In genomic region chr4:100865423-100865822, GRCm38 (mm10) we compare ENCODE assay signal across 10 mouse cellular contexts.
DNase-seq lines count a peak whose midpoint lies in the region; ATAC-seq and TF ChIP-seq lines count a peak whose summit lies in the region.
"Had no signal": no experiment of that assay in that cellular context is flagged by ENCODE, and none has a peak within 500 bp of the region (broad histone marks: within the 10 kb centered on the region; RNA-seq: fewer than 3 reads in every experiment).

No protein-coding gene starts in this region.

- peaks cover 22% of the 10 kb centered on the region for H3K4me1 ChIP-seq in neural tube, embryonic 11.5 days (ENCODE audit: control insufficient read depth, insufficient read depth, low read length)
- peaks cover 3% of the 10 kb centered on the region for H3K4me1 ChIP-seq in stomach, postnatal 0 days (replicated peaks; ENCODE audit: control insufficient read depth, insufficient read depth)

- no peak for DNase-seq in gastrocnemius, adult 2 months
- DNase-seq in gastrocnemius, adult 8-10 months (ENCODE audit: low spot score in 2 of 2), result no peak
- DNase-seq in neural tube, embryonic 11.5 days (ENCODE audit: low spot score), result peak; percentile 26
- no peak for DNase-seq in neural tube, embryonic 10.5 days (ENCODE audit: extremely low spot score, low spot score)
- DNase-seq in lung, postnatal 10 days, result peak; percentile 50
- no peak for DNase-seq in stomach, postnatal 0 days (ENCODE audit: low spot score)
- DNase-seq in T-cell, adult 2 months (ENCODE audit: low spot score), result no peak
- no peak for DNase-seq in heart, adult 11 months
- DNase-seq: layer of hippocampus, postnatal 36 days had no signal

- no peak for TF ChIP-seq CTCF in gastrocnemius, adult 2 months (IDR thresholded peaks at IDR 0.05)
- no peak for TF ChIP-seq CTCF in stomach, postnatal 0 days (IDR thresholded peaks at IDR 0.05; ENCODE audit: low read depth)

- no peaks in the 10 kb centered on the region for H3K9me3 ChIP-seq in neural tube, embryonic 11.5 days (ENCODE audit: control insufficient read depth, low read length)
- no peaks in the 10 kb centered on the region for H3K9me3 ChIP-seq in stomach, postnatal 0 days (ENCODE audit: control insufficient read depth, low read length)

- WGBS in neural tube, embryonic 11.5 days, result 34% methylated on average over 13 of the region's 13 CpGs
- 36% methylated on average over 13 of the region's 13 CpGs for WGBS in stomach, postnatal 0 days

- no peaks in the 10 kb centered on the region for H3K27me3 ChIP-seq in neural tube, embryonic 11.5 days (ENCODE audit: control insufficient read depth, insufficient read depth, low read length)
- no peaks in the 10 kb centered on the region for H3K27me3 ChIP-seq in stomach, postnatal 0 days (ENCODE audit: control insufficient read depth, insufficient read depth, low read length)

- 0 out of 2 replicates have a peak overlapping the region, but pooled peaks have one; percentile 9 for H3K4me3 ChIP-seq in gastrocnemius, adult 2 months
- H3K4me3 ChIP-seq in neural tube, embryonic 11.5 days (ENCODE audit: low read depth, low read length), result no peak overlapping the region
- H3K4me3 ChIP-seq in stomach, postnatal 0 days (ENCODE audit: low read depth, low read length), result no peak overlapping the region

- no peak overlapping the region for H3K4me2 ChIP-seq in neural tube, embryonic 11.5 days (ENCODE audit: low read depth)
- H3K4me2 ChIP-seq in stomach, postnatal 0 days (replicated peaks; ENCODE audit: low read depth), result no peak overlapping the region; the same call in 1 of the 2 replicates
- H3K4me2 ChIP-seq: heart, embryonic 11.5 days had no signal

- H3K9ac ChIP-seq in neural tube, embryonic 11.5 days (ENCODE audit: low read length), result no peak overlapping the region
- H3K9ac ChIP-seq in stomach, postnatal 0 days (ENCODE audit: low read length), result no peak overlapping the region

- H3K36me3 ChIP-seq in neural tube, embryonic 11.5 days (ENCODE audit: control insufficient read depth, insufficient read depth, low read length), result no peaks in the 10 kb centered on the region
- no peaks in the 10 kb centered on the region for H3K36me3 ChIP-seq in stomach, postnatal 0 days (ENCODE audit: control insufficient read depth, insufficient read depth, low read length)

- no peak overlapping the region for H3K27ac ChIP-seq in gastrocnemius, adult 2 months
- no peak overlapping the region for H3K27ac ChIP-seq in neural tube, embryonic 11.5 days (ENCODE audit: low read depth, low read length)
- H3K27ac ChIP-seq in stomach, postnatal 0 days (replicated peaks), result peak overlapping the region; percentile 58; the same call in 1 of the 2 replicates

- intact Hi-C loops in gastrocnemius, adult 2 months (cut with DNase I), result no loop called here

- ATAC-seq in neural tube, embryonic 11.5 days (ENCODE audit: insufficient read depth, low FRiP score, low TSS enrichment), result peak; percentile 62
- ATAC-seq in stomach, postnatal 0 days (ENCODE audit: low FRiP score, low TSS enrichment), result no peak

- TF ChIP-seq EP300 in stomach, postnatal 0 days (optimal IDR thresholded peaks at IDR 0.05), result no peak

Comparison
In these comparisons a context has a peak if more than half of its experiments do, and no peak if none do; other contexts are left out.
1. DNase-seq: peak in neural tube, embryonic 11.5 days (single experiment) and lung, postnatal 10 days (single experiment); none in gastrocnemius, adult 2 months (single experiment), gastrocnemius, adult 8-10 months (0 of 2), neural tube, embryonic 10.5 days (single experiment), stomach, postnatal 0 days (single experiment), T-cell, adult 2 months (single experiment) and heart, adult 11 months (single experiment).